Mouse (Mus musculus) midbrain, embryonic 12.5 days (tissue): ENCODE measurements around the gene Lbhd2. TPM values are rescaled to one million over a fixed set of nuclear protein-coding genes. Genes with fewer than 3 reads are reported as not detected.
A peak's percentile ranks its signal among the peaks of the same experiment; 100 is the strongest.

ENCODE experiments used
- ATAC-seq: fragments of 200-750 bp; cut with Nextera tagmentation; 2 replicates; pipeline ENCODE4 v1.8.0; 2017; ENCODE audit warnings: low read depth, moderate TSS enrichment, moderate library complexity; ENCODE audit not compliant: low FRiP score
- H3K27ac ChIP-seq: fragments of 300-500 bp; sonication (generic); replicated peaks from 2 replicates; pipeline ENCODE4 v1.5.1; 2016; ENCODE audit warnings: mild to moderate bottlenecking
- H3K27me3 ChIP-seq: fragments of 300-500 bp; sonication (generic); 2 replicates; pipeline ENCODE4 v1.6.1; 2016; ENCODE audit warnings: mild to moderate bottlenecking
- H3K36me3 ChIP-seq: fragments of 300-500 bp; sonication (generic); 2 replicates; pipeline ENCODE4 v1.6.1; 2016
- H3K4me1 ChIP-seq: fragments of 300-500 bp; sonication (generic); 2 replicates; pipeline ENCODE4 v1.6.1; 2016
- H3K4me2 ChIP-seq: fragments of 300-500 bp; sonication (generic); replicated peaks from 2 replicates; pipeline ENCODE4 v1.6.1; 2016; ENCODE audit warnings: mild to moderate bottlenecking, moderate library complexity
- H3K4me3 ChIP-seq: fragments of 300-500 bp; sonication (generic); 2 replicates; pipeline ENCODE4 v1.5.1; 2016; ENCODE audit warnings: mild to moderate bottlenecking
- H3K9ac ChIP-seq: fragments of 300-500 bp; sonication (generic); replicated peaks from 2 replicates; pipeline ENCODE4 v1.6.1; 2016; ENCODE audit warnings: mild to moderate bottlenecking, moderate library complexity
- H3K9me3 ChIP-seq: fragments of 300-500 bp; sonication (generic); 2 replicates; pipeline ENCODE4 v1.6.1; 2016; ENCODE audit warnings: mild to moderate bottlenecking
- WGBS: fragments of 180-500 bp; shearing (Covaris S2); methylation state at CpG from one replicate; pipeline ENCODE4 v1.1.7; 2016; 5-methylcytosine and 5-hydroxymethylcytosine counted together
- polyA plus RNA-seq: library from polyadenylated mRNA; unstranded; fragments of >200 nt; fragmentation: Nextera tagmentation; extraction: Ambion mirVana; gene quantifications from 2 replicates; pipeline ENCODE4 v1.2.1, GENCODE M21; 2016

Lbhd2 gene
- polyA plus RNA-seq, 1 experiment from 2014 or later = 0.47 TPM

DNA sequence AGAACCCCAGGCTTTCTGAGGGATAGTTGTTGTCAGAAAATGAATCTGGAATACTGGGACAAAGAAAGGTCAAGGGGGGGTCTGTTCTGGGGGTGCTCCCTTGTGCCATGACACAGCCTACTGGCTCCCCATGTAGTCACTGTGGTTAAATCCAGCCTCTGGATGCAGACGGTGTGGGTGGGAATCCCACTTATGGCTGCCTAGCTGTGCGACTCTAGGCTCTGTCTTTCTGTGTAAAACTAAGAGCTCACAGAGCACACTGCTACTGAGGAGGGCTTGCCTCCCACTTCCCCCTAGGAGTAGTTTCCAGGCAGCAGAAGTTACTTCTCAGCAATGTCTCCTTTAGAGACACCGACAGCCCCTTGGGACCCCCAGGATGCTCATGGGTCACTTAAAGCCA, 29.6 kb downstream of the Lbhd2 start:
- H3K4me1 ChIP-seq = no peaks in the 10 kb centered on the region
- no peak for ATAC-seq
- no peak overlapping the region for H3K9ac ChIP-seq
- no peak overlapping the region for H3K4me2 ChIP-seq
- H3K27ac ChIP-seq = no peak overlapping the region
- H3K36me3 ChIP-seq = no peaks in the 10 kb centered on the region
- H3K4me3 ChIP-seq = no peak overlapping the region
- 84% methylated on average over 3 of the region's 3 CpGs for WGBS
- peaks cover 84% of the 10 kb centered on the region for H3K27me3 ChIP-seq
- no peaks in the 10 kb centered on the region for H3K9me3 ChIP-seq

DNA sequence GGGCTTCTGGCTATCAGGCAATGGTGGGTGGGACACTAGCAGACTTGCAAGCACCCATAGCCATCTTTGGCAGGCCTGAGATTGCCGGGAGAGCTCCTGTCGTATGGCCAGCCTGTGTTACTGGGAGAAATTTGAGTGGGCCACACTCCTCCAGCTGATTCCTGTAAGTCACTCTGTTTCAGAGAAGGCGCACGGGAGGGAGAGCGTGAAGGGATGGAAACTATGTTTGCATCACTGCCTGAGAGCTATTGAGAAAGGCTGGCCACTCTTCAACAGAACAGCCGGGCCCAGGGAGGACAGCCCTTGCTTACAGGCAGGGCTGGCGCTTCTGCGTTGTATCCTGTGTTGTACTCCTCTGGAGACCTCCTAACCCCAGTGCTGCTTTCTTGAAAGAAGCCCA, 30.0 kb downstream of the Lbhd2 start:
- no peak overlapping the region for H3K4me3 ChIP-seq
- H3K9me3 ChIP-seq = no peaks in the 10 kb centered on the region
- H3K9ac ChIP-seq = no peak overlapping the region
- 82% methylated on average over 8 of the region's 8 CpGs for WGBS
- no peak overlapping the region for H3K27ac ChIP-seq
- H3K4me2 ChIP-seq = no peak overlapping the region
- H3K27me3 ChIP-seq = peaks cover 84% of the 10 kb centered on the region
- ATAC-seq = no peak
- H3K36me3 ChIP-seq = no peaks in the 10 kb centered on the region
- H3K4me1 ChIP-seq = peaks cover 2% of the 10 kb centered on the region; the same call in 1 of the 2 replicates

DNA sequence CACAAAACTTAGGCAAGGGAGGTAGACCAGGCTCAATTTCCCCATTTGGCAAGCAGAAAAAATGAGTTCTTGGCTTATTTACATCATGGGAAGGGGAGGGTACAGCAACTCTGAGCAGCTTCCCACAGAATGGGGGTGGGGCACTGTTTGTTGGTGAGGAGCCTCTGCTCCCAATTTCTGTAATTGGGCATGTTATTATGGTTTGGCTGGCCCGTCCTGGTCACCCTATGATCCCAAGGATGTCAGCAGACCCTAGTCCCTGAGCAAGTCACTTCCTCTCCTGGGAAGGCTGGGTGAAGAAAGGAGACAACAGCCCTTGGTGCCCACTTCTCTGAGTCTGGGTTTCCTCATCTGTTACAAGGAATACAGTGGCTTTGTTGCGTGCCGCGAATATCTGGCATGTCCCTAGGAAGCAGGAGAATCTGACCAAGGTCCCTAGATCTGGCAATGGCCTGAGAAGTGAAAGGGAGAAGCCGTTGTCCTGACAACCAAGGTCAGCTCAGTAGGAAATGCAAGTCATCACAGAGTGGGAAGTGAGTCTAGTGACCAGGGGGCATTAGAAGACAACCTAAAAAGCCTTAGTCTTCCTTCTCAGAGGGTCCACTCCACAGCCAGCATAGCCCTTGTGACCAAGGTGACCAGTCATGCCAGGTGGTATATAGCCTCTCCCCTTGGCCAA, 30.8 kb downstream of the Lbhd2 start:
- H3K27me3 ChIP-seq = peaks cover 84% of the 10 kb centered on the region
- no peak overlapping the region for H3K9ac ChIP-seq
- 79% methylated on average over 5 of the region's 5 CpGs for WGBS
- no peak overlapping the region for H3K27ac ChIP-seq
- H3K4me3 ChIP-seq = no peak overlapping the region
- no peaks in the 10 kb centered on the region for H3K9me3 ChIP-seq
- H3K4me2 ChIP-seq = no peak overlapping the region
- peaks cover 9% of the 10 kb centered on the region for H3K4me1 ChIP-seq
- ATAC-seq = no peak
- no peaks in the 10 kb centered on the region for H3K36me3 ChIP-seq

DNA sequence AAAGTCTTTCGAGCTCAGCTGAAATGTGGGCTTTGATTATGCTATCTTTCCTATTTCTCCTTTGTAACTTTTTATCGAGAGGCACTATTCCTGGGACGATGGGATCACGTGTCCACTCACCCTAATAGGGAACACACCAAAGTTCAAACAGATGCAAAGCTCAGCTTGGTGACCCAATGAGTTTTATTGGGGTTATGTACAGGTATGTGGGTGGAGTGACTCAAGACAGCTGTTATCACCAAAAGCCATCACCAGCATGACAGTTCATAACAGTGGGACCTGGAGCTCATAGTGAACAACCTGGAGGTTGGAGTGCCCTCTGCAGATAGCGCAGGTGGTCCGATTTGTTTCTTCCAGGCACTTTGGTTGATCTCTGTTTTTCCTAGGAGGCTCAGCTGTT, 32.2 kb downstream of the Lbhd2 start:
- Histone ChIP-seq H3K9ac (no peak overlapping the region), H3K27me3 (peaks cover 84% of the 10 kb centered on the region), H3K36me3 (no peaks in the 10 kb centered on the region), H3K4me2 (no peak overlapping the region), H3K27ac (no peak overlapping the region), H3K4me3 (no peak overlapping the region), H3K4me1 (peaks cover 18% of the 10 kb centered on the region), H3K9me3 (no peaks in the 10 kb centered on the region)
- 88% methylated on average over 6 of the region's 6 CpGs for WGBS
- ATAC-seq = no peak

DNA sequence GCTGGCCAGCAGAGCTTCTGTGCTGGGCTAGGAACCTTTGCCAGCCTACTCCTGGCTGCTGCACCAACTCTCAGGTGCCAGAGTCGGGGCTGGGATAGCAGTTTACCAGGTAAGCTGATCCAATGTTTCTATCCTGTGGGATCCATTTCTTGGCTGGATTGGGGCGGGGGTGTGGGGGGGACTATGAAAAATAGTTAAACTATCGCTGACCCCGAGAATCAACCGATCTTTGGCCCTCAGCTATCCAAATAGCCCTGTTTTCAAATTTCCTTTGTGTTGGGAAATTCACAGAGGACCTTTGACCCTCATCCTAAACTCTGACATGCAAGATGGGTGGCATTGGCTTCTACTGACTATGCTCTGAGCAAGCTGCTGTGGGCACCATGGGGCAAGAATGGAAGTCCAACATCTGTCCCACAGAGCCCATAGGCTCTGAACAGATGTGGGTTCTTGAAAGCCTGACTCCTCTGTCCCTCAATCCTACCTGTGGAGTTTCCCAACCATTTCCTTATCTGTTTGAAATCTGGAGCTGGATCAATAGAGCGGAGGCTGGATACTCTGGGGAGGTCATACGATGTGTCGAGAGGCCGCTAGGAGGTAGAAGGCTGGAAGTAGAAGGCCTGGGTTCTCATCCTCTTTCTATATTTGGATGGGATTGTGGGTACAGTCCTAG, 34.2 kb downstream of the Lbhd2 start:
- H3K9ac ChIP-seq = no peak overlapping the region
- no peak overlapping the region for H3K4me2 ChIP-seq
- H3K4me1 ChIP-seq = peaks cover 23% of the 10 kb centered on the region
- no peaks in the 10 kb centered on the region for H3K9me3 ChIP-seq
- H3K27ac ChIP-seq = no peak overlapping the region
- 93% methylated on average over 9 of the region's 9 CpGs for WGBS
- peaks cover 88% of the 10 kb centered on the region for H3K27me3 ChIP-seq
- no peaks in the 10 kb centered on the region for H3K36me3 ChIP-seq
- no peak overlapping the region for H3K4me3 ChIP-seq
- ATAC-seq = no peak

DNA sequence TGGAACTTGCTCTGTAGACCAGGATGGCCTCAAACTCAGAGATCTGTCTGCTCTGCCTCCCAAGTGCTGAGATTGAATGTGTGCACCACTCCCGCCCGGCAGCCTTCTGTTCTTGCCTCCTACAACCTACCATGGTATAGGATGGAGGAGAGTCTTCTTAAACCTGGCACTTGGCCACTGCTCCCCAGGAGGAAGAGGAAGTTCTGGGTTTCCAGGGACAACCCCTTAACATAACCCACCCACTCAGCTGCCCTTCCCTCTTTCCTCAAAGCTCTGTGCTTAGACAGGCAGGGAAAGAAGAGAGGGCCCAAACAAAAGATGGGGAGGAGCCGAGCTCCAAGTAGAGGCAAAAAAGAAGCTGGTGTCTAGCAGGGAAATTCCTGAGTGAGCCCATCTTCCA, 34.9 kb downstream of the Lbhd2 start:
- Histone ChIP-seq H3K36me3 (no peaks in the 10 kb centered on the region), H3K27ac (no peak overlapping the region), H3K4me2 (no peak overlapping the region), H3K27me3 (peaks cover 91% of the 10 kb centered on the region), H3K9ac (no peak overlapping the region), H3K4me1 (peaks cover 27% of the 10 kb centered on the region), H3K4me3 (no peak overlapping the region), H3K9me3 (no peaks in the 10 kb centered on the region)
- 67% methylated on average over 3 of the region's 3 CpGs for WGBS
- ATAC-seq = no peak

DNA sequence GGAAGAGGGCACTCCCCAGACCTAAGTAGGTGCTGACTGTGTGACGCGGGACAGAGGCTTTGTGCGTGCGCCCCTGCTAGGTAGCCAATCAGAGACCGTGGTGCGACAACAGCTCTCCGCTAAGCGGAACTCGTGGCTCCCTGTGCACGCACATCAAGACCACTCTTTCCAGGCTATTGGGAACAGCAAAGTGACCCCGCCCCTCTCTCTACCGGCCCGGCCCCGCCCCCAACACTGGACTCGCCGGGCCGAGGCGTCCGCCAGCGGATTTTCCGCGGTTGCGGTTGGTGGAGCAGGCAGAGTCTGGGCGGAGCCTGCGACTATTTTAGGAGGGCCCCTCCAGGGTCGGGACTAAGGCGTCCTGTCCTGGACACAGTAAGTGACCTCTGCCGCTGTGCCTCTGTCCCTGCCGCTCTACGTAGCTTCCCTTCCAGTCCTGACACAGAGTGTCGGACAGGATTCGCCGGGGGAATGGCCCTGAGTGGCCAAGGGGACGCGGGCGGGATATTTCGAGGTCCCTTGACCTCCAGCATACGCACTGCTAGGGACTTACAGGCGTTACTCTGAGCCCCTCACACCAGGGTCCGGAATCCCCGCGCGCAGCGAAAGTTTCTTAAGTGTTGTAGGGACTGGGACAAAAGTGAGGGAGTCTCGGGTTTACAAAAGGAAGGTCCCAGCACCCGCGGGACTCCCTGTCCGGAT, 35.9 kb downstream of the Lbhd2 start, which contains the start of gene Tnfaip2:
Tnfaip2 (plus strand) TSS at position 161 of the 702 bp plus-strand sequence.
- peak within 1 kb of the TSS; percentile 43 for H3K4me3 ChIP-seq
- 1% methylated on average over 48 of the region's 48 CpGs for WGBS
- no peaks in the 10 kb centered on the region for H3K9me3 ChIP-seq
- peak; percentile 88 for ATAC-seq
- H3K27ac ChIP-seq = no peak within 1 kb of the TSS
- H3K4me2 ChIP-seq = peak within 1 kb of the TSS; percentile 71
- no peaks in the 10 kb centered on the region for H3K36me3 ChIP-seq
- peaks cover 29% of the 10 kb centered on the region for H3K4me1 ChIP-seq
- H3K9ac ChIP-seq = 0 out of 2 replicates have a peak within 1 kb of the TSS, but pooled peaks have one; percentile 17
- H3K27me3 ChIP-seq = peaks cover 92% of the 10 kb centered on the region

DNA sequence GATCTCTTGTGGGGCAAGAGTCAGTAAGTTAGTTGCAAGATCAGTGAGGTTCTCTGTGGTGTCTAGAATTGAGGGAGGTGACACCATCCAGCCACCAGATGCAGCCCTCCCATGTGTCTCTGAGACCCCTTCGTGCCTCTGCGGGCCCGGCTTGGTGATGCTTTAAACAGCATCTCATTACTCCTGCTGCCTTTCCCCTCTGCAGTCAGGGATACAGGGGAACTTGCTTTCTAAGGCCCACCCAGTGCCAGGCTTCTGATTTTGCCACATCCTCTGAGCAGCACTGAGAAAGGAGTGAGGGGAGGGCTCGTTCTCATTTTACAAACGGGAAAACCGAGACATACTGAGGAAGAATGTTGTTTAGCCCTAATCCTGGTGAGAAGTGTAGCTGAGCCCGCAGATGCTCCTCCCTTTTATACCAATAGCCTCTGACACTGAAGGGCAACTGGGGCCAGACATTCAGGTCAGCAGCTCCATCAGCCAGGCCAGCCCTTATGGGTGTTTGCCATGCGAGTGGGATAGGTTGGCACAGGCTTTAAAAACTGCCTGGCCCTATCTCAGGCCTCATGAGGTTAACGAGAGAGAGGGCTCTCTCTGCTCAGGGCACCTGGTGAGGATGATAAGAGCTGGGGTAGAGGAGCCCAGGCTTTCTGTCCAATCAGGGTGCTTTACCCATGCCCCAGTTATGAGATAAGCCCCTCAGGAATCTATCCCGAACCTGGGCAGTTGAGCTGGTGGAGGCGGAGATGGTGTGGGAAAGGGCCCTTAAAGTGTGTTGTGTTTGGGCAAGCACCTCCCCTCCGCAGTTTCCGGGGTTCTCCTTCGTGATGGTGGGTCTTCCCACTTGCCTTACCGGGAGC, 36.6 kb downstream of the Lbhd2 start:
- Histone ChIP-seq H3K27ac (no peak overlapping the region), H3K4me3 (peak overlapping the region; percentile 43), H3K27me3 (peaks cover 92% of the 10 kb centered on the region), H3K4me1 (peaks cover 29% of the 10 kb centered on the region), H3K9ac (0 out of 2 replicates have a peak overlapping the region, but pooled peaks have one; percentile 17), H3K9me3 (no peaks in the 10 kb centered on the region), H3K4me2 (peak overlapping the region; percentile 71), H3K36me3 (no peaks in the 10 kb centered on the region)
- no peak for ATAC-seq
- 8% methylated on average over 15 of the region's 15 CpGs for WGBS

DNA sequence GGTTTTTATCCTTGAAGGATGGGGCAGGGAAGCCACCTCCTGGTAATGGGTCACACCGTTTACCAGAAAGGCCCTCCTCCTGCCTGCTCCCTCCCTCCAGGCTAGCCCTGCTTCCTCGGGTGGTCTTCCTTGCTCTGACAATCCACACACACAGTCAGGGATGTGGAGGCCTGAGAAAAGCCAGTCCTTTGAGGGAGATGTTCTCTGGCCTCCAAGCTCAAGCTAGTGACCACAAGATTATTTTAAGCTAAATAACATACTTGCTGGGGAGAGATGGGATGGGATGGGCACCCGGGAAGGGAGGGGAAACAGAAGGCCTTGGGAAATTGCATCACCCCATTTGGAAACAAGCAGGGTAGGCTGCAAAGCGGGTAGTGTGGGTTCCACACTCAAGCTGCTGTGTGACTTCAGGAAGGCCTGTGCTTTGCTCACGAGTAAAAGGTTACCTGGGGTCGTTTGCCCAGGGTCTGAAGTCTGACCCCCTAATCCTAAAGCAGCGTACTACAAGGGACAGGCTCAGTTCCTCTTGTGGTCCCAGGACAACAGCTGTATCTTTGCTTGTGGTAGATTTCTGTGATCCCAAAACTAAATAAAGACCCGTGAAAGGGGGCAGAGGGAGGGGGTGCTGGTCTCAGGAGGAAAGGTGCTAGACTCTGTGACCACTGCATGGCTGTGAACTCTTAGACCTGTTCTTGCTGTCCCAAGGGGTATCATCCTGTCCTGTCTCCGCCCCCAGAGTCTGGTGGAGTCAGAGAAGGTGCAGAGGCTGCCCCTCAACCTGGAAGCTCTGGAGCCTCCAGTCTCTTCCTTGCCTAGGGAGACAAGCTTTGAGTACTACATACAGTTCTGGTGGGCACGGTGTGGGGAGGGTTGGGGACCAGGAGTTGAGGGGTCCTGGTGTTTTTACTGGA, 37.6 kb downstream of the Lbhd2 start:
- Histone ChIP-seq H3K4me1 (peaks cover 33% of the 10 kb centered on the region), H3K9me3 (no peaks in the 10 kb centered on the region), H3K36me3 (no peaks in the 10 kb centered on the region), H3K4me2 (no peak overlapping the region), H3K4me3 (no peak overlapping the region), H3K27ac (no peak overlapping the region), H3K9ac (no peak overlapping the region), H3K27me3 (peaks cover 97% of the 10 kb centered on the region)
- WGBS = 17% methylated on average over 10 of the region's 10 CpGs
- no peak for ATAC-seq

DNA sequence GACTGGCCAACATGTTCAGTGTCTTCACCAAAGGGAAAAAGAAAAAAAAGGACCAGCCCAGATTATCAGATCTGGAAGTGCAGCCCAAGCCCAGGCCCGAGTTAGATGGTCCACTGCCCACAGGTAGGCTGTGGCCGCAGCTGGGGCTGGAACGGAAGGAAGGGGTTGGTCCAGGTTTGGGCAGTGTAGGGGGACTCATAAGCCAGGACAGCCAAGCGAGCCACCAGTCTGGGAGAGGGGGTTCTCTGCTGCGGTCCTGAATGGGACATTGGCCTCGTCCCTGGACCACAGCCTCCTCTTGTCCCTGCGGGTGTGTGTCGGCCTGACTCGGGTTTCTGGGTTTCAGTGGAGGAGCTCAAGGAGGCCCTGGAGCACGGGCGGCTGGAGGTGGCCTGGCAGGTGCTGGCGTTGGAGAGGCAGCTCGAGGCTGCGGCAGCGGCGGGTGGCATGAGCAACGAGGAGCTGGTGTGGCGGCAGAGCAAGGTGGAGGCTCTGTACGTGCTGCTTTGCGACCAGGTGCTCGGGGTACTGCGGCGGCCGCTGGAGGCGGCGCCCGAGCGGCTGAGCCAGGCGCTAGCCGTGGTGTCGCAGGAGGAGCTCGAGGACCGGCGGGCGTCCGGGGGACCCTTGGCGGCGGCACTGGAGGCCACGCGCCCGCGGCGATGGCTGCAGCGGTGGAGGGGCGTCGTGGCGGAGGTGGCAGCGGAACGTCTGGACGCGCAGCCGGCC, 38.7 kb downstream of the Lbhd2 start:
- peaks cover 100% of the 10 kb centered on the region for H3K27me3 ChIP-seq
- peak overlapping the region; percentile 23 for H3K4me3 ChIP-seq
- H3K9ac ChIP-seq = no peak overlapping the region
- peak overlapping the region; percentile 35 for H3K4me2 ChIP-seq
- no peaks in the 10 kb centered on the region for H3K9me3 ChIP-seq
- ATAC-seq = no peak
- 2% methylated on average over 49 of the region's 52 CpGs for WGBS
- H3K36me3 ChIP-seq = no peaks in the 10 kb centered on the region
- peaks cover 33% of the 10 kb centered on the region for H3K4me1 ChIP-seq
- H3K27ac ChIP-seq = no peak overlapping the region
